Mouse (Mus musculus): ENCODE measurements at regions not wholly inside any gene's neighbourhood (a gene's known extent, or its start where the extent isn't known, plus 50 kb on each side); places are given as distances from the start of the nearest gene placed in this dataset.

DNA sequence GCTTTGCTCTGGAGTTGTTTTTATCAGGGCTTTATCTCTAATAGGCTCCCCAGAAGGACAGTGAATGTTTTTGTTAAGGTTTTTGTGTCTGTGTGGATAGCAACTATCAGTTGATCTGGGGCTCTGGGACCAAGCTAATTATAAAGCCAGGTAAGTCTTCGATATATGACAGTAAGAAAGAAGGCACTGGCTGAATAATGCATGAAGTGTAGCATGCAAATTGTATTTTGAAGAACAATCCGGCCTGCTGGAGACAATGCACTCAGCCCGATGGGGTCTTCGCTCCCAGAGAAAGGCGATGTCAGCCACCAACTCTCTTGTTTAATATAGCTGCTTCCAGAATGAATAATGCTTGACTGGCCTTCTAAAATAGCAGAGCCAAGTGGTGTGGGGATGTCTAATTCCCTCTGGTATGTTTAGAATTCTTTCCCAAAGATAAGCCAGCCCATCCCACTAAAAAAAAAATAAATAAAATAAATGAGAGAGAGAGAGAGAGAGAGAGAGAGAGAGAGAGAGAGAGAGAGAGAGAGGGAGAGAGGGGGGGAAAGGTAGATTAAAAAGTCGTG is 68.6 kb downstream of the Dad1 start:
- no peaks in the 10 kb centered on the region for H3K27me3 ChIP-seq (replicated peaks; ENCODE audit: control insufficient read depth, insufficient read depth, low read length)
- WGBS, result 37% methylated on average over 6 of the region's 6 CpGs
- no peak overlapping the region for H3K4me3 ChIP-seq (ENCODE audit: low read length)
- peaks cover 25% of the 10 kb centered on the region; the same call in 1 of the 2 replicates for H3K4me1 ChIP-seq (ENCODE audit: control insufficient read depth, insufficient read depth, low read length)
- no peak overlapping the region for H3K4me2 ChIP-seq (ENCODE audit: low read depth, low read length)
- ATAC-seq, result no peak
- H3K9me3 ChIP-seq (ENCODE audit: control insufficient read depth, low read length), result no peaks in the 10 kb centered on the region
- H3K27ac ChIP-seq (ENCODE audit: low read length), result no peak overlapping the region; the same call in 1 of the 2 replicates
- no peak overlapping the region for H3K9ac ChIP-seq (ENCODE audit: low read depth, low read length)
- H3K36me3 ChIP-seq (ENCODE audit: control insufficient read depth, insufficient read depth, low read length), result no peaks in the 10 kb centered on the region

DNA sequence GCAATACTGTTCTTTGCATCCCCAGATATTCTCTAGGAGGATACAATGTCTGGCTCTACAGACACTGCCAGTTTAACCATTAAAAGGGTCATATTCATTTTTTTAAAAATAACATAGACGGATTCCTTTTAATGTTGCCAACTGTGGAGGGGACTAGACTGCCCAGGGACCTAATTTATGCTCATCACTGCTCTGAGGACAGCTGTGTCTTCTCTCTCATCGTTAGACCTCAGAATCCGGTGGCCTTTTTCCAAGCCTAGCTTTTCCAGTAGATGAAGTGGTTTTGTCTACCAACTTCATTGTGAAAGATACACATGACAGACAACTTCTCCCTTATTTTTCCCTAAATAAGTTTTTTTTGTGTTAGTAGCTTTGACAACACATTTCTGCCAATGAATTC is 70.0 kb downstream of the Dad1 start:
- H3K4me1 ChIP-seq (ENCODE audit: control insufficient read depth, insufficient read depth, low read length), result peaks cover 17% of the 10 kb centered on the region; the same call in 1 of the 2 replicates
- ATAC-seq, result no peak
- 54% methylated on average over 3 of the region's 3 CpGs for WGBS

DNA sequence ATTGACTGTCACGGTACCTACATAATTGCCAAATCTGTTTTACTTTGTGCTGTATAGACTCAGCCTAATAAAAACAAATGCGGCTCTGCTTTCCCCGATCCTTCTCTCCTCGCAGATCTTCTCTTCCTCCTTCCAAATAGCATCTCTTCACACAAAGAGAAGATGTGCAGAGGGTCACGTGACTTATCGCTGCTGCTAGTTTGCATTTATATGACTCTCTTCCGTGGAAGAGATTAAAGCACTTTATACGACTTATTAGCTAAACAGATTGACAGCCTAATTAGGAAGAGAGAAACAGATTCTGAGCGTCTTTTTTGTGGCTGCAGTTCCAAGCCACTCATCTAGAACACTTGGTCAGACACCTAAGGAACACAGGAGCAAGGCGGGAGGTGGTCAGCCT is 71.1 kb downstream of the Dad1 start:
- Histone ChIP-seq H3K9ac (ENCODE audit: low read depth, low read length) (no peak overlapping the region), H3K4me2 (ENCODE audit: low read depth, low read length) (no peak overlapping the region), H3K36me3 (ENCODE audit: control insufficient read depth, insufficient read depth, low read length) (no peaks in the 10 kb centered on the region), H3K9me3 (ENCODE audit: control insufficient read depth, low read length) (no peaks in the 10 kb centered on the region), H3K27ac (ENCODE audit: low read length) (no peak overlapping the region), H3K27me3 (replicated peaks; ENCODE audit: control insufficient read depth, insufficient read depth, low read length) (no peaks in the 10 kb centered on the region), H3K4me1 (ENCODE audit: control insufficient read depth, insufficient read depth, low read length) (peaks cover 17% of the 10 kb centered on the region; the same call in 1 of the 2 replicates), H3K4me3 (ENCODE audit: low read length) (no peak overlapping the region)
- ATAC-seq, result no peak
- WGBS, result 59% methylated on average over 10 of the region's 10 CpGs

More for the DNA sequence above, 70.0 kb downstream of the Dad1 start:
- no peaks in the 10 kb centered on the region for H3K36me3 ChIP-seq (ENCODE audit: control insufficient read depth, insufficient read depth, low read length)
- H3K27me3 ChIP-seq (replicated peaks; ENCODE audit: control insufficient read depth, insufficient read depth, low read length), result no peaks in the 10 kb centered on the region
- H3K9ac ChIP-seq (ENCODE audit: low read depth, low read length), result no peak overlapping the region
- no peak overlapping the region for H3K27ac ChIP-seq (ENCODE audit: low read length)
- H3K4me2 ChIP-seq (ENCODE audit: low read depth, low read length), result no peak overlapping the region
- H3K4me3 ChIP-seq (ENCODE audit: low read length), result no peak overlapping the region
- H3K9me3 ChIP-seq (ENCODE audit: control insufficient read depth, low read length), result no peaks in the 10 kb centered on the region

DNA sequence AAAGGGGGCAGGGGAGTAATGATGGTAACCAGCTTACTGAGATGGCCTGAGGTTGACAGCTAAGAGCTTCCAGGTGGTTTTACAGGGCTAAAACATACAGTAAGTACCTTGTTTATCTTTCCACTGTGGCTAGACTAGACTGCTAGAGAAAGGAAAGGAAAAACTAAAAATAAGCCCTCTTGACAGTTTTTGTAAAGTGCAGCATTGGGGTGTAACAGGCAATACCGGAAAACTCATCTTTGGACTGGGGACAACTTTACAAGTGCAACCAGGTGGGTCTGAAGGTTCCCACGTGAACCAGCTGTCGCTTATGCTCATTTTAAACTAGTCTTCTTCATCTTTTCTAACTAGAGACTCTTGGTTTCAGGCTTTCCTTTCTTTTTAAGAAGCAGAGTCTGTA is 72.6 kb downstream of the Dad1 start:
- H3K4me1 ChIP-seq (ENCODE audit: control insufficient read depth, insufficient read depth, low read length), result peaks cover 17% of the 10 kb centered on the region; the same call in 1 of the 2 replicates
- peak overlapping the region; percentile 72 for H3K27ac ChIP-seq (ENCODE audit: low read length)
- H3K27me3 ChIP-seq (replicated peaks; ENCODE audit: control insufficient read depth, insufficient read depth, low read length), result no peaks in the 10 kb centered on the region
- no peaks in the 10 kb centered on the region for H3K36me3 ChIP-seq (ENCODE audit: control insufficient read depth, insufficient read depth, low read length)
- H3K9ac ChIP-seq (ENCODE audit: low read depth, low read length), result no peak overlapping the region
- H3K4me2 ChIP-seq (ENCODE audit: low read depth, low read length), result no peak overlapping the region
- ATAC-seq, result no peak
- WGBS, result 58% methylated on average over 3 of the region's 3 CpGs
- H3K9me3 ChIP-seq (ENCODE audit: control insufficient read depth, low read length), result no peaks in the 10 kb centered on the region
- H3K4me3 ChIP-seq (ENCODE audit: low read length), result no peak overlapping the region

DNA sequence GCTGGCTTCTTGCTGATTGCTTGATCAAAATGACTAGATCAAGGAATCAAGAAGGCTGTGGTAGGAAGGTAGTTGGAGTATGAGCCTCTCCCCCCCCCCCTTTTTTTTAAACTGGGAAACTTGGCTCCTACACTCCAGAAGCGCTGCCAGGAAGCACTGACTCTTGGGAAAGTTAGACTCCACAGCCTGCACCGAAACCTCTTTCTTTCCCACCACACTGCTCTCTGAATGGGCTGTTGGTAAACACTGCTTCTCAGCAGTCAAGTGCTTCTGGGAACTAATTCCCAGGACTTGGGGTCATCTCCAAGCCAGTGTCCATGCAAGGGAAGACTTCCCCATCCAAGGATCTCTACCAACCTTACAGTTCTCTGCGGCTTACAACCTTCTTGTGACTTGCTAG is 73.2 kb downstream of the Dad1 start:
- Histone ChIP-seq H3K4me2 (ENCODE audit: low read depth, low read length) (no peak overlapping the region), H3K4me1 (ENCODE audit: control insufficient read depth, insufficient read depth, low read length) (peaks cover 17% of the 10 kb centered on the region; the same call in 1 of the 2 replicates), H3K9ac (ENCODE audit: low read depth, low read length) (no peak overlapping the region), H3K27ac (ENCODE audit: low read length) (peak overlapping the region; percentile 72), H3K36me3 (ENCODE audit: control insufficient read depth, insufficient read depth, low read length) (no peaks in the 10 kb centered on the region), H3K4me3 (ENCODE audit: low read length) (no peak overlapping the region), H3K9me3 (ENCODE audit: control insufficient read depth, low read length) (no peaks in the 10 kb centered on the region), H3K27me3 (replicated peaks; ENCODE audit: control insufficient read depth, insufficient read depth, low read length) (no peaks in the 10 kb centered on the region)
- ATAC-seq, result peak; percentile 69
- WGBS, result 66% methylated on average over 3 of the region's 3 CpGs

DNA sequence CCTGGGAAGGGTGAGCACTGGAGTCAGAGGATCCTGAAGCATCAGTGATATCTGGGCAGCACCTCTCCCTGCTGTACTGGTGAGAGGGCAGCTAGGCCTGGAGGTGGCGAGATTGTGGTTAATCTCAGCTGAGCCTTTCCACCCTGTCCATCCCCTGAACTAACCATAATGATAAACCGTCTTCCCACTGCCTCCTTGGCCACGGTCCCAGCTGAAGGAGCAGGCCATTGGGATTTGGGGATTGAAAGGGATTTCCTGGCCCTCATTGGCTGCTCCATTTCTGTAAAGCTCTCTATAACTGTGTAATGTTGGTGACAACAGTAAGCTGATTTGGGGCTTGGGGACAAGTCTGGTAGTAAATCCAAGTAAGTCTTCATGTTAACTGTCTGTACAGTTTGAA is 73.6 kb downstream of the Dad1 start:
- H3K4me1 ChIP-seq (ENCODE audit: control insufficient read depth, insufficient read depth, low read length), result peaks cover 15% of the 10 kb centered on the region; the same call in 1 of the 2 replicates
- no peaks in the 10 kb centered on the region for H3K27me3 ChIP-seq (replicated peaks; ENCODE audit: control insufficient read depth, insufficient read depth, low read length)
- no peak overlapping the region for H3K4me2 ChIP-seq (ENCODE audit: low read depth, low read length)
- H3K9me3 ChIP-seq (ENCODE audit: control insufficient read depth, low read length), result no peaks in the 10 kb centered on the region
- ATAC-seq, result no peak
- H3K9ac ChIP-seq (ENCODE audit: low read depth, low read length), result no peak overlapping the region
- no peak overlapping the region for H3K4me3 ChIP-seq (ENCODE audit: low read length)
- 44% methylated on average over 3 of the region's 3 CpGs for WGBS
- H3K27ac ChIP-seq (ENCODE audit: low read length), result peak overlapping the region; percentile 53; the same call in 1 of the 2 replicates
- H3K36me3 ChIP-seq (ENCODE audit: control insufficient read depth, insufficient read depth, low read length), result no peaks in the 10 kb centered on the region

DNA sequence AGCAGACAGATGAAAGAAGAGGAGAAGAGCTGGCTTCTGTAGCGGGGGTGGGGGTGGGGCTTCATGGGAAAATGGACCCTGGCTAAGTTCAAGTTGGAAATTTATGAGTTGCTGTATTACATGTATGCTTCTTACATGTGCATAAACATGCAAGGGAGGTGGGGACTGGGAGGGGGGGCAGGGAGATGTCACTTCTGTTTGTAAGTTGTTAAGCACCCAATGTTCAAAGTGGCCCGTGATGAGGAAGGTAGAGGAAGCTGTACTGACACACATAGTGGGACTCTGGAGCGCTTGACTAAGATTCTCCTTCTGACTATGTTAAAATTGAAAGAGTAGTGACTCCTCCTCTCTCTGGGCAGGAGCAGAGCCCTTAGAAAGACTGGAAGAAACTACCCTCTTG is 75.0 kb downstream of the Dad1 start:
- H3K4me3 ChIP-seq (ENCODE audit: low read length), result no peak overlapping the region
- H3K4me1 ChIP-seq (ENCODE audit: control insufficient read depth, insufficient read depth, low read length), result peaks cover 9% of the 10 kb centered on the region; the same call in 1 of the 2 replicates
- no peaks in the 10 kb centered on the region for H3K27me3 ChIP-seq (replicated peaks; ENCODE audit: control insufficient read depth, insufficient read depth, low read length)
- no peak overlapping the region for H3K4me2 ChIP-seq (ENCODE audit: low read depth, low read length)
- H3K27ac ChIP-seq (ENCODE audit: low read length), result no peak overlapping the region
- H3K9ac ChIP-seq (ENCODE audit: low read depth, low read length), result no peak overlapping the region
- no peak for ATAC-seq
- WGBS, result 74% methylated on average over 3 of the region's 3 CpGs
- no peaks in the 10 kb centered on the region for H3K9me3 ChIP-seq (ENCODE audit: control insufficient read depth, low read length)
- no peaks in the 10 kb centered on the region for H3K36me3 ChIP-seq (ENCODE audit: control insufficient read depth, insufficient read depth, low read length)

DNA sequence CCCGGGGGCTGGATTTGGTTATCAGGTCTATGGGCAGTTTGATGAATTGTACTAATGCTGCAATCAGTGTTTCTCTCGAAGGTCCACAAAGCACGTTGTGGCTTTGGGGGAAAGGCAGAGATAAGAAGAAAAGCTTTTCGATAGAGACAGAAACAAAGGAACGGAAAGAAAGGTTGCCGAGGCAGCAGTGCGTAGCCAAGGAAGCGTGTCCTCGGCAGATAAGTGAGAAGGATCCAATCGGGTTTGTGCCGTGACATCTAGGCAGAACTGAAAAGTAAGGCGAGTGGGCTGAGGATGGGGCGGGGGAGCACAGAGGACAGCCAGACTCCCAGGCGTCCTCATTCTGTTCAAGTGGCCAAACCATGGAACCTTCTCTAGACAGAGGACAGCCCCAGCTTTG is 77.4 kb downstream of the Dad1 start:
- no peak for ATAC-seq
- Histone ChIP-seq H3K4me1 (ENCODE audit: control insufficient read depth, insufficient read depth, low read length) (peaks cover 6% of the 10 kb centered on the region; the same call in 1 of the 2 replicates), H3K9ac (ENCODE audit: low read depth, low read length) (no peak overlapping the region), H3K4me2 (ENCODE audit: low read depth, low read length) (no peak overlapping the region), H3K9me3 (ENCODE audit: control insufficient read depth, low read length) (no peaks in the 10 kb centered on the region), H3K4me3 (ENCODE audit: low read length) (no peak overlapping the region), H3K27ac (ENCODE audit: low read length) (no peak overlapping the region), H3K27me3 (replicated peaks; ENCODE audit: control insufficient read depth, insufficient read depth, low read length) (no peaks in the 10 kb centered on the region), H3K36me3 (ENCODE audit: control insufficient read depth, insufficient read depth, low read length) (no peaks in the 10 kb centered on the region)
- 66% methylated on average over 14 of the region's 14 CpGs for WGBS

DNA sequence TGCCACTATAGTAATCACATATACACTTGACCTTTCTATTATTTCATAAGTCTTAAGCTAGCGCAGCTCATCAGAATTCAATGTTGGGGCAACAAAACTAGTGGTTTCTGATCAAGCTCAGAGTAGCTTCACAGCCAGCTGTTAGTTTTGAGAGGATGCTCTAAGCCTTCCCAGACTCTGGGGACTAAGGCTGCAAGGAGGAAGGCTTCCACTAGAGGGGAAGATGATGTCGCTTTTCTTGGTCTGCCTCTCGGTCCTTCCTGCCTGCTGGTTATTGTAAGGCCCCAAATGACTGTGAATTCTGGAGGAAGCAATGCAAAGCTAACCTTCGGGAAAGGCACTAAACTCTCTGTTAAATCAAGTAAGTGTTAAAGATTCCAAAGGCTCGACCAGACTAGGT is 78.4 kb downstream of the Dad1 start:
- Histone ChIP-seq H3K9me3 (ENCODE audit: control insufficient read depth, low read length) (no peaks in the 10 kb centered on the region), H3K27me3 (replicated peaks; ENCODE audit: control insufficient read depth, insufficient read depth, low read length) (no peaks in the 10 kb centered on the region), H3K4me2 (ENCODE audit: low read depth, low read length) (no peak overlapping the region), H3K36me3 (ENCODE audit: control insufficient read depth, insufficient read depth, low read length) (no peaks in the 10 kb centered on the region), H3K9ac (ENCODE audit: low read depth, low read length) (no peak overlapping the region), H3K27ac (ENCODE audit: low read length) (no peak overlapping the region), H3K4me3 (ENCODE audit: low read length) (no peak overlapping the region), H3K4me1 (ENCODE audit: control insufficient read depth, insufficient read depth, low read length) (no peaks in the 10 kb centered on the region; the same call in 1 of the 2 replicates)
- 69% methylated on average over 5 of the region's 5 CpGs for WGBS
- ATAC-seq, result no peak

DNA sequence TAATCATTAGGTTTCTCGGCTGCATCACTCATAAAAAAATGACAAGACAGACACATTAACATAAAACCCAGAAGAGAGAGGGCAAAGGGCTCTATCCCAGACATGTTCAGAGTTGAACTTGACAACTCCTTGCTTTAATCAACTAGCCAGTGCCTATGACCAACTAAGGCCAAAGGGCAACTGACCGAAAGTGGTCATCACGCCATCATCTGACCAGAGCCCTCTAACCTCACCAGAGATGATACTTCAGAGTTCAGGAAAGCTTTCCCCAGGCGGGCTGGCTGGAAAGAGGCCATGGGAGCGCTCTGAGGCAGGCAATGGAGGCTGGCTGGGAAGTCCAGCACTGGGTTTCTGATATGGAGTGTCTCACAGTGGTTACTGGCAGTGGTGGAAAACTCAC is 80.6 kb downstream of the Dad1 start:
- 86% methylated on average over 5 of the region's 5 CpGs for WGBS
- Histone ChIP-seq H3K27ac (ENCODE audit: low read length) (no peak overlapping the region), H3K36me3 (ENCODE audit: control insufficient read depth, insufficient read depth, low read length) (no peaks in the 10 kb centered on the region), H3K4me2 (ENCODE audit: low read depth, low read length) (no peak overlapping the region), H3K9ac (ENCODE audit: low read depth, low read length) (no peak overlapping the region), H3K4me3 (ENCODE audit: low read length) (no peak overlapping the region), H3K4me1 (ENCODE audit: control insufficient read depth, insufficient read depth, low read length) (no peaks in the 10 kb centered on the region), H3K27me3 (replicated peaks; ENCODE audit: control insufficient read depth, insufficient read depth, low read length) (no peaks in the 10 kb centered on the region), H3K9me3 (ENCODE audit: control insufficient read depth, low read length) (no peaks in the 10 kb centered on the region)
- ATAC-seq, result no peak
